Mouse (Mus musculus): ENCODE measurements at regions not wholly inside any gene's neighbourhood (a gene's known extent, or its start where the extent isn't known, plus 50 kb on each side); places are given as distances from the start of the nearest gene placed in this dataset.

- H3K4me3 ChIP-seq (ENCODE audit: low read depth, low read length): 0 out of 2 replicates have a peak overlapping the region, but pooled peaks have one; percentile 4
- peak; percentile 80 for TF ChIP-seq CTCF (IDR thresholded peaks at IDR 0.05; ENCODE audit: low read depth)
Observed at GRCm38 (mm10) chr1:41810318-41810964, 885.1 kb upstream of the Pou3f3 start.

GRCm38 (mm10) chr1:41811130-41811529 is 884.4 kb upstream of the Pou3f3 start:
- Histone ChIP-seq H3K4me2 (no peak overlapping the region), H3K4me1 (ENCODE audit: insufficient read depth) (no peaks in the 10 kb centered on the region), H3K27me3 (ENCODE audit: insufficient read depth, low read length) (no peaks in the 10 kb centered on the region), H3K27ac (ENCODE audit: low read depth) (no peak overlapping the region), H3K9me3 (ENCODE audit: low read depth, low read length) (no peaks in the 10 kb centered on the region), H3K9ac (no peak overlapping the region), H3K36me3 (ENCODE audit: insufficient read depth) (no peaks in the 10 kb centered on the region), H3K4me3 (ENCODE audit: low read depth, low read length) (no peak overlapping the region)
- no peak for ATAC-seq (ENCODE audit: insufficient read depth)
- WGBS: 84% methylated on average over 3 of the region's 3 CpGs
- TF ChIP-seq CTCF (IDR thresholded peaks at IDR 0.05; ENCODE audit: low read depth): no peak
- no peak for DNase-seq

More at GRCm38 (mm10) chr1:41810318-41810964, 885.1 kb upstream of the Pou3f3 start:
- Histone ChIP-seq H3K9me3 (ENCODE audit: low read depth, low read length) (no peaks in the 10 kb centered on the region), H3K9ac (no peak overlapping the region), H3K36me3 (ENCODE audit: insufficient read depth) (no peaks in the 10 kb centered on the region), H3K4me1 (ENCODE audit: insufficient read depth) (no peaks in the 10 kb centered on the region), H3K27ac (ENCODE audit: low read depth) (no peak overlapping the region), H3K4me2 (peak overlapping the region; percentile 54), H3K27me3 (ENCODE audit: insufficient read depth, low read length) (no peaks in the 10 kb centered on the region)
- DNase-seq: peak; percentile 86
- peak; percentile 93; the same call in 1 of the 2 replicates for ATAC-seq (ENCODE audit: insufficient read depth)
- 11% methylated on average over 9 of the region's 9 CpGs for WGBS

- 69% methylated on average over 7 of the region's 7 CpGs for whole genome bisulfite sequencing
- no peaks in the 10 kb centered on the region for H3K36me3 ChIP-seq (ENCODE audit: insufficient read depth)
- TF ChIP-seq CTCF (IDR thresholded peaks at IDR 0.05; ENCODE audit: low read depth): no peak
- H3K27me3 ChIP-seq (ENCODE audit: insufficient read depth, low read length): no peaks in the 10 kb centered on the region
- no peaks in the 10 kb centered on the region for H3K9me3 ChIP-seq (ENCODE audit: low read depth, low read length)
- no peak overlapping the region for H3K4me2 ChIP-seq
- DNase-seq: no peak
- no peak overlapping the region for H3K27ac ChIP-seq (ENCODE audit: low read depth)
- H3K9ac ChIP-seq: no peak overlapping the region
- H3K4me1 ChIP-seq (ENCODE audit: insufficient read depth): no peaks in the 10 kb centered on the region
- no peak overlapping the region for H3K4me3 ChIP-seq (ENCODE audit: low read depth, low read length)
- no peak for ATAC-seq (ENCODE audit: insufficient read depth)
Observed at GRCm38 (mm10) chr1:41812071-41812470, 883.5 kb upstream of the Pou3f3 start.

- no peak overlapping the region for H3K4me2 ChIP-seq
- TF ChIP-seq CTCF (IDR thresholded peaks at IDR 0.05; ENCODE audit: low read depth): no peak
- H3K4me3 ChIP-seq (ENCODE audit: low read depth, low read length): no peak overlapping the region
- DNase-seq (no peak), ATAC-seq (ENCODE audit: insufficient read depth) (no peak)
- no peaks in the 10 kb centered on the region for H3K27me3 ChIP-seq (ENCODE audit: insufficient read depth, low read length)
- no peaks in the 10 kb centered on the region for H3K36me3 ChIP-seq (ENCODE audit: insufficient read depth)
- 82% methylated on average over 10 of the region's 10 CpGs for WGBS
- no peak overlapping the region for H3K9ac ChIP-seq
- H3K4me1 ChIP-seq (ENCODE audit: insufficient read depth): no peaks in the 10 kb centered on the region
- no peaks in the 10 kb centered on the region for H3K9me3 ChIP-seq (ENCODE audit: low read depth, low read length)
- H3K27ac ChIP-seq (ENCODE audit: low read depth): no peak overlapping the region
Observed at GRCm38 (mm10) chr1:41814032-41815005, 881.2 kb upstream of the Pou3f3 start.

GRCm38 (mm10) chr1:41815021-41815420 is 880.5 kb upstream of the Pou3f3 start:
- Histone ChIP-seq H3K9me3 (ENCODE audit: low read depth, low read length) (no peaks in the 10 kb centered on the region), H3K27ac (ENCODE audit: low read depth) (no peak overlapping the region), H3K27me3 (ENCODE audit: insufficient read depth, low read length) (no peaks in the 10 kb centered on the region), H3K4me3 (ENCODE audit: low read depth, low read length) (no peak overlapping the region), H3K36me3 (ENCODE audit: insufficient read depth) (no peaks in the 10 kb centered on the region), H3K4me1 (ENCODE audit: insufficient read depth) (no peaks in the 10 kb centered on the region), H3K9ac (no peak overlapping the region), H3K4me2 (no peak overlapping the region)
- TF ChIP-seq CTCF (IDR thresholded peaks at IDR 0.05; ENCODE audit: low read depth): no peak
- WGBS: 71% methylated on average over 4 of the region's 4 CpGs
- ATAC-seq (ENCODE audit: insufficient read depth): no peak
- no peak for DNase-seq

GRCm38 (mm10) chr1:41822742-41823141 is 872.8 kb upstream of the Pou3f3 start:
- Histone ChIP-seq H3K4me2 (no peak overlapping the region), H3K27me3 (ENCODE audit: insufficient read depth, low read length) (no peaks in the 10 kb centered on the region), H3K9me3 (ENCODE audit: low read depth, low read length) (no peaks in the 10 kb centered on the region), H3K36me3 (ENCODE audit: insufficient read depth) (no peaks in the 10 kb centered on the region), H3K27ac (ENCODE audit: low read depth) (no peak overlapping the region), H3K4me3 (ENCODE audit: low read depth, low read length) (no peak overlapping the region), H3K4me1 (ENCODE audit: insufficient read depth) (no peaks in the 10 kb centered on the region), H3K9ac (no peak overlapping the region)
- no peak for TF ChIP-seq CTCF (IDR thresholded peaks at IDR 0.05; ENCODE audit: low read depth)
- ATAC-seq (ENCODE audit: insufficient read depth): no peak
- 81% methylated on average over 5 of the region's 5 CpGs for WGBS
- no peak for DNase-seq

GRCm38 (mm10) chr1:41825223-41825622 is 870.3 kb upstream of the Pou3f3 start:
- no peaks in the 10 kb centered on the region for H3K4me1 ChIP-seq (ENCODE audit: insufficient read depth)
- H3K4me2 ChIP-seq: no peak overlapping the region
- no peaks in the 10 kb centered on the region for H3K9me3 ChIP-seq (ENCODE audit: low read depth, low read length)
- no peak overlapping the region for H3K27ac ChIP-seq (ENCODE audit: low read depth)
- H3K36me3 ChIP-seq (ENCODE audit: insufficient read depth): no peaks in the 10 kb centered on the region
- no peaks in the 10 kb centered on the region for H3K27me3 ChIP-seq (ENCODE audit: insufficient read depth, low read length)
- H3K4me3 ChIP-seq (ENCODE audit: low read depth, low read length): no peak overlapping the region
- ATAC-seq (ENCODE audit: insufficient read depth) (no peak), DNase-seq (no peak)
- TF ChIP-seq CTCF (IDR thresholded peaks at IDR 0.05; ENCODE audit: low read depth): no peak
- WGBS: 69% methylated on average over 4 of the region's 4 CpGs
- H3K9ac ChIP-seq: no peak overlapping the region
